Mouse (Mus musculus): ENCODE measurements around the gene Mbnl3.

The Mbnl3 gene

GRCm38 (mm10) chrX:51206432-51206831 lies at the start of gene Mbnl3:
TSS of gene Mbnl3 (minus strand) at chrX:51206532.
- no peak for DNase-seq

GRCm38 (mm10) chrX:51205548-51206324 lies 596 bp downstream of the Mbnl3 start:
- DNase-seq: peak; percentile 85

GRCm38 (mm10) chrX:51204626-51205547 lies 1.4 kb downstream of the Mbnl3 start:
- DNase-seq: peak; percentile 85

- DNase-seq: no peak
Measured at GRCm38 (mm10) chrX:51197012-51197411, 9.3 kb downstream of the Mbnl3 start.

GRCm38 (mm10) chrX:51171914-51172313 lies 34.4 kb downstream of the Mbnl3 start:
- no peak for DNase-seq

- DNase-seq: peak; percentile 37
Measured at GRCm38 (mm10) chrX:51171413-51171812, 34.9 kb downstream of the Mbnl3 start.

GRCm38 (mm10) chrX:51170404-51170803 lies 35.9 kb downstream of the Mbnl3 start:
- DNase-seq: no peak

- DNase-seq: no peak
Measured at GRCm38 (mm10) chrX:51169476-51170045, 36.8 kb downstream of the Mbnl3 start.

GRCm38 (mm10) chrX:51167976-51168375 lies 38.4 kb downstream of the Mbnl3 start:
- no peak for DNase-seq

- no peak for DNase-seq
Measured at GRCm38 (mm10) chrX:51164766-51165165, 41.6 kb downstream of the Mbnl3 start.

- no peak for DNase-seq
Measured at GRCm38 (mm10) chrX:51148436-51148835, 57.9 kb downstream of the Mbnl3 start.

GRCm38 (mm10) chrX:51146351-51146750 lies 60.0 kb downstream of the Mbnl3 start:
- peak; percentile 6 for DNase-seq

GRCm38 (mm10) chrX:51140055-51140454 lies 66.3 kb downstream of the Mbnl3 start:
- no peak for DNase-seq

- no peak for DNase-seq
Measured at GRCm38 (mm10) chrX:51131325-51131724, 75.0 kb downstream of the Mbnl3 start.

- DNase-seq: no peak
Measured at GRCm38 (mm10) chrX:51102748-51103147, 103.6 kb downstream of the Mbnl3 start.

GRCm38 (mm10) chrX:51084972-51085371 lies 121.4 kb downstream of the Mbnl3 start:
- DNase-seq: no peak

- DNase-seq: no peak
Measured at GRCm38 (mm10) chrX:51084211-51084610, 122.1 kb downstream of the Mbnl3 start.

GRCm38 (mm10) chrX:51076744-51077143 lies 129.6 kb downstream of the Mbnl3 start:
- peak; percentile 55 for DNase-seq
